Mouse (Mus musculus) spleen, postnatal 10 days (tissue): ENCODE results near the gene Olfr370.
A peak's percentile ranks its signal among the peaks of the same experiment; 100 is the strongest.

ENCODE experiments used
- DNase-seq, 2 experiments: peaks; one replicate each; pipeline ENCODE4 v3.0.0; 2021 to 2022; ENCODE audit warnings: low spot score in 2 of 2

Gene Olfr370

GRCm38 (mm10) chr8:83575561-83576515 is 40.3 kb downstream of the Olfr370 start:
- DNase-seq = peak; percentile 4 to 12

DNA sequence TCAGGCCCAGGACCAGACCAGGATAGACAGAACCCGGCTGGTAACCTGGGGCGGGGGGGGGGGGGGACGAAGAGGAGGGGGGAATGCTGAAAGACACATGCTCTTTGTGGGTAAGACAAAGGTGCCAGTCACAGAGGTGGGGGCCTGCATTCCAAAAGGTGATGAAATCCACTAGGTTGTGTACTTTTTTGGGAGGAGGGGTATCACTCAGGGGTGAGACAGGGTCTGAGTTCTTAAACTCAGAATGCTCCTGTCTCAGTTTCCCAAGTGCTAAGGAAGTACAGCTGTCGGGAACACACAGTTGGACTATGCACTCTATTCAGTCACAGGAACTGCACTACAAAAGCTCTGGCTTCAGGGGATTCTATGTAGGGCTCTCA is 40.9 kb downstream of the Olfr370 start:
- no peak for DNase-seq

- DNase-seq = peak in 1 of 2 experiments; percentile 11
Measured at GRCm38 (mm10) chr8:83576921-83577320, 41.3 kb downstream of the Olfr370 start.

DNA sequence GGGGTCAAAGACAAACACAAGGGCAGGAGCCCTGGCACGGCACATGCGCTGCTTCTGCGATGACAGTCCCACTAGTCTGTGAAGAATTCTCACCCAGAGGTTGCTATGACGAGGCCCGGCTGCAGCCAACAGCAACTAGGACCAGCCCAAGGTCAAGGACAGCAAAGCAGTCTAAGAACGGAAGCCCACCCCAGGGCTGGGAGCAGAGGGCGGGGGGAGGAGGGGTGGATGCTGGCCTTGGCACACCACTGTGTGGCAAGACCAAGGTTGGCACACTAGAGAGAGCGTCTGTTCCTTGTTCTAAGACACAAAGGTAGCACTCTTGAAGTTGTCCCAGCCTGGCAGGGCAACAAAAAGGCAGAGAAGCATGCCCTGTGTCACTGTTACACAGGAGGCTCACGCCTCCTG is 41.8 kb downstream of the Olfr370 start:
- peak; percentile 5 to 35 for DNase-seq

DNA sequence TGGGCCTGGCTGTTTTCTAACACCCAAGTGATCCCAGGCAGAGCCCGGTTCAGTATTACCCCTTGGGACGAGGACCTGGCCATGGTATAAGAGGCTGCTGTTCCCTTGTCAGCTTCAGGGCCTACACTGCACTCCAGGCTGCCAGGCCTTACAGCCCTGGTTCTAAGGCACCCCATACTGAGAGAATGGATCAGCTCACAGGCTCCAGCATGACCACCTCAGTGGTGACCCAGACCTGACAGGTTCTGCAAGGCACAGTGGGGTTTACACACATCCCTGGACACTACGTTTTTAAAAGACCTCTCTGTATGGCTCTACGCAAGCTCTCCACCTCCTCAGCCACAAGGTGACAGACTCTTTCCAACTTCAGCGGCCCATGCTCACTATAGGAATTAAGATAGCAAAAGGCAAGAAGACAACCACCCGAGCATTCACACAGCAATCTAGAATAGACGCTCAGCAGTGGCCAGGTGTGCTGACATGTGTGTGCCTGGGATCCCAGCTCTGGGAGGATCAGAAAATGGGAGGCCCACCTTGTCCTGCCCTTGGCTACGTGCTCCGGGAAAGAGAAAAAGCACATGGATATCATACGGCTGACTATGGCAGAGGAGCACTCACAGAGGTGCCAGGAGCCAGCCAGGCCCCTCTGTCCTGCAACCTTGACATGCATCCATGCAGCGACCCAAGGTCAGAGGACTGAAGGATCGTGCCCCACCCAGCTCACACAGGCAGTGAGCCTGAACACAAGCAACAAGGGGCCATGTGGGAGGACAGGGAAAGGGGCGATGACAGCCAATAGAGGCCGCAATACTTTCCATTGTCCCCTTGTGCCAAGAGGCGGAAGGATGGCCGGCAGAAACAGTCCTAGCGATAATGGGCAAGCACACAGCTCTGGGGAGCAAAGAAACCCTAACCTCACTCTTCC is 42.8 kb downstream of the Olfr370 start:
- peak in 1 of 2 experiments; percentile 11 for DNase-seq

DNA sequence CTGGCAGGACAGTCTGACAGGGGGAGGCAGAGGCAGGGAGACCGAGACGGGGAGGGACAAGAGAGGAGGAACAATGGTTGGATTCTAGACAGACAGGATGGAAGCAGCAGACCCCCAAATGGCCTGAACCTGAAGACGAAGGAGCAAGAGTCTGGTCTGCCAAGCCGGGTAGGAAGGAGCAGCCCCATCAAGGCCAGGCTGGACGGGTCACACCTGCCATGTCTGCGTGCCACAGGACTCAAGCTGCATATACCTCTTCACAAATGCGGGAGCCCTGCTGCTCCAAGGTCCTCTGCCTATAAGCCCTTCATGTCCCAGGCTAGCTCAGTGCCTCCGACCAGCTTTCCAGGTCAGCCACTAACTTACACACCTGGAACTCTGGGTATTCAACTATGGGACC is 44.1 kb downstream of the Olfr370 start:
- DNase-seq = peak in 1 of 2 experiments; percentile 7

GRCm38 (mm10) chr8:83580826-83581225 is 45.2 kb downstream of the Olfr370 start:
- peak in 1 of 2 experiments; percentile 8 for DNase-seq

GRCm38 (mm10) chr8:83582226-83582625 is 46.6 kb downstream of the Olfr370 start:
- no peak for DNase-seq

- DNase-seq = no peak
Measured at GRCm38 (mm10) chr8:83583236-83583635, 47.7 kb downstream of the Olfr370 start.

- no peak for DNase-seq
Measured at GRCm38 (mm10) chr8:83584771-83585170, 49.2 kb downstream of the Olfr370 start.

- DNase-seq = no peak
Measured at GRCm38 (mm10) chr8:83585333-83585732, 49.8 kb downstream of the Olfr370 start.

GRCm38 (mm10) chr8:83587644-83588043 is 52.1 kb downstream of the Olfr370 start:
- no peak for DNase-seq

DNA sequence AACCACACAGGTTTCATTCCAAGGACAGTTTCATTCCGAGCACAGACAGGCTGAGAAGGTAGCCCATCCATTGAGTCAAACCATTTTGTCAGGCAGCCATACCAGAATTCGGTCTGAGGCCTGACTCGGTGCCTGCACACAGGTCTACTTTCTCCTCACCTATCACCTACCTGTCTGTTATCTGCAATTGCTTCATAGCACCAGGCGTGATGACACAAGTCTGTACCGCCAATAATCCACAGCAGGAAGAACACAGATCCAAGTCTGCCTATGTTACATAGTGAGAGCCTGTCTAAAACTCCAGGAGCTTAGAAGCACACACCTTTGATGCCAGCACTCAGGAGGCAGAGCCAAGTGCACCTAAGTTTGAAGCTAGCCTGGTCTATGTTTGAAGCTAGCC is 53.3 kb downstream of the Olfr370 start:
- DNase-seq = no peak

GRCm38 (mm10) chr8:83590488-83591023 is 55.0 kb downstream of the Olfr370 start:
- DNase-seq = no peak

- DNase-seq = no peak
Measured at GRCm38 (mm10) chr8:83592682-83593081, 57.1 kb downstream of the Olfr370 start.

GRCm38 (mm10) chr8:83593325-83594166 is 58.0 kb downstream of the Olfr370 start:
- no peak for DNase-seq

DNA sequence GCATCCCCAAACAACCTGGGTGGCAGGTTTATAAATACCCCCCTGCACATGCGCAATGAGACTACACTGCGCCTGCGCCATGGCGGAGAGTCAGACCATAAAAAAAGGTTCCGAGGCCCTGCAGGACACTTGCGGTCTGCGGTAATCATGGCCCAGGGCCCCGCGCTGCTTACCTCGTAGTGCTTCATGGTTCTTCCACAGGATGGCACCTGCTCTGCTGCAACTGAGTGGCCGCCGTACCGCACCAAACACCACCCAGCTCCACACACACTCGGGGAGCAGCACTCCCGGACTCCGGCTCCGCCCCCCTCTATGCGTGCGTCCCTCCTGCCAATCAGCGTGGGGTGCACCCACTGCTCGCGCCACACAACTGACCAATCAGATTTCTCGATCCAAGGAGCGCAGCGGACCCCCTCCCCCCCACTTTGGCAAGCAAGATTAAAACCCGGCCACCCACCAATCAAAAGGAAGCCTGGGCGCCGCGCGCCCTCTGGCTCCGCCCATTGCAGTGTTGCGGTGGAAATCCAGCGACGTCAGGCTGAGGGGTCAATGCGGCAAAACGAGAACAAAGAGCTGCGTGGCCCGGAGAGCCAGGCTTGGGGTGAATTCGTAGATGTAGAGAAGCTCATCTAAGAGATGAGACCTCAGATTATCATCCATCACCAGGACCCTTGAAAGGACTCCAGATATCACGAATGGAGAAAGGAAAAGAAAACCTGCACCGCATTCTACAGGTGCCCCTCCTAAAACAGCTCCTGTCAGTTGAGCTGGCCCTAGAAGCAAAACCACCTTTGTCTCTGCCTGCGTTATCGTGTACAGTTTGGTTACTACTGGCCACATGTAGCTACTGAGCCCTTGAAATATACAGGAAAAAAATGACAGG is 58.8 kb downstream of the Olfr370 start:
- DNase-seq = peak; percentile 91 to 96
